Mouse (Mus musculus) G1E (cell line): Measurements from ENCODE around the gene 2310009B15Rik.

Source experiments
- CTCF ChIP-seq: IDR thresholded peaks from 2 replicates; pipeline ENCODE4 v1.5.1; 2012; ENCODE audit warnings: low read depth, low read length, inconsistent platforms, mixed read lengths
- GATA1 ChIP-seq: IDR thresholded peaks from 2 replicates; pipeline ENCODE4 v1.6.1; 2012; ENCODE audit warnings: borderline replicate concordance, low read length, inconsistent platforms, mixed read lengths
- GATA2 ChIP-seq: IDR thresholded peaks from 2 replicates; pipeline ENCODE4 v1.6.1; 2012; ENCODE audit warnings: low read depth, low read length, inconsistent platforms, borderline replicate concordance
- POLR2AphosphoS5 ChIP-seq: IDR thresholded peaks from 2 replicates; pipeline ENCODE4 v1.6.1; 2012; ENCODE audit warnings: low read depth, low read length, inconsistent platforms; ENCODE audit not compliant: insufficient replicate concordance
- TAL1 ChIP-seq: conservative IDR thresholded peaks from 2 replicates; pipeline ENCODE4 v1.6.1; 2012; ENCODE audit warnings: low read depth, low read length, inconsistent platforms, mixed read lengths

DNA sequence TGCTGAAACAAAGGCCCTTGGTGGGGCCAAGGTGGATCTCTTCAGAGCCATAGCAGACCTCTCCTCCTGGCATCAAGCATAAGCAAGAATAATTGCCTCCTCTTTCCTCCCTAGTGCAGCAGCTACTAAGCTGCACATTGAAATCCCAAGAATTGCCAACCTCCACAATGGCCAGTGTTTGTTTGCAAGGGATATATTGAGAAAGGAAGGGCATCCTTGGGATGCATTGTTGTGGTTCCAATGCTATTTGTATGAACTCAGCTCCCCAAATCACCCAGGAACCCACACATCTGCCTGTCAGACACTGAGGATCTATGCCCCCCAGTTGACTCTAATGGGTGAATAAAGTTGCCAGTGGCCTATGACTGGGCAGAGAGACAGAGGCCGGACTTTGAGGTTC is 5.8 kb downstream of the 2310009B15Rik start:
- TF ChIP-seq CTCF: no peak
- TF ChIP-seq GATA1: no peak
- no peak for TF ChIP-seq TAL1
- no peak for TF ChIP-seq POLR2AphosphoS5
- no peak for TF ChIP-seq GATA2
